Mouse (Mus musculus) lung, postnatal 4 days (tissue): Measurements from ENCODE around the gene Ube2j1.
A peak's percentile ranks its signal among the peaks of the same experiment; 100 is the strongest.
"Not testable (repeated sequence)": the region's sequence is repeated elsewhere in the genome, so short reads cannot be mapped to it uniquely, and the experiment has no call there.

Source experiments
- DNase-seq, 2 experiments: peaks; one replicate each; pipeline ENCODE4 v3.0.0; 2021

The Ube2j1 gene

GRCm38 (mm10) chr4:33031195-33031960 lies at the start of gene Ube2j1:
Gene Ube2j1 (plus strand): TSS chr4:33031416.
- DNase-seq, result peak; percentile 92 to 97

DNA sequence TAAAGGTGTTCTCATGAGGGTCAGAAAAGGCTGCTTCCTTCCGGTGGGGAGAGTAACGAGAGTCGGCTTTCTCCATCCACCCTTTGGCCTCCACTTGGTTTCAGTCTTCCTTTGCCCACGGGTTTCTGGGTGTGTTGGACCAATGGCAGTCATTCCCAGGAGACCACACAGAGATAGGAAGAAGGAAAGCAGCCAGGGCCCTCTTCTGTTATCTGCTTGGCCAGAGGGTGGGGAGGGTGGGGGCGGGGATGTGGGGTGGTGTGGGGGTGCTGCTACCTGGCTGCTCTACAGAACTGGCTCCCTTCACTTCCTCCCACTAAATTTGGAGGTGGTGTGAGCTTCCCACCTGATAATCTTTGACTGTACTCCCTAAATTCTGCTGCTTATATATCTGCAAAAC lies 49.6 kb upstream of the Ube2j1 start:
- DNase-seq, result no peak

- no peak for DNase-seq
Observed at GRCm38 (mm10) chr4:32982041-32982715, 49.0 kb upstream of the Ube2j1 start.

DNA sequence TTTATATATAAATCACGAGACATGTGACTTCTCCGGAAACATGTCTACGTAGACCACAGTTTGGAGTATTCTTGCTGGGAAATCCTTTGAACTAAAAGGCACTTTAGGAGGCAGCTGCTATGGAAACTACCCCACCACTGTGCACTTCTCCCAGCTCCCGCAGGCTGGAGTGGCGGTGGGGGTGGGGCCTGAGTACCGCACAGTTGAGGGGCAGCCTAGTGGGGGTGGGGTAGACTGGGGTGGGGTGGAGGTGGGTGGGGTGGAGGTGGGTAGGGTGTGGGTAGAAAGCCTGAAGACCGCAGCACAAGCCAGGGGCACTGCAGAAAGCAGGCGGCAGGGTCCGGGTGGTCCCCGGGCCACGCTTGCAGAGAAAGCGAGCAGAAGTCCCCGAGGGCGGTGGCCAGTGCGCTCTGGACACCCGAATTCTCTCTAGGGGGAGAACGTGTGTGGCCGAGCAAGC lies 48.5 kb upstream of the Ube2j1 start, which contains the start of gene Rragd:
Rragd (plus strand) TSS at position 322 of the 460 bp plus-strand sequence.
- no peak for DNase-seq

DNA sequence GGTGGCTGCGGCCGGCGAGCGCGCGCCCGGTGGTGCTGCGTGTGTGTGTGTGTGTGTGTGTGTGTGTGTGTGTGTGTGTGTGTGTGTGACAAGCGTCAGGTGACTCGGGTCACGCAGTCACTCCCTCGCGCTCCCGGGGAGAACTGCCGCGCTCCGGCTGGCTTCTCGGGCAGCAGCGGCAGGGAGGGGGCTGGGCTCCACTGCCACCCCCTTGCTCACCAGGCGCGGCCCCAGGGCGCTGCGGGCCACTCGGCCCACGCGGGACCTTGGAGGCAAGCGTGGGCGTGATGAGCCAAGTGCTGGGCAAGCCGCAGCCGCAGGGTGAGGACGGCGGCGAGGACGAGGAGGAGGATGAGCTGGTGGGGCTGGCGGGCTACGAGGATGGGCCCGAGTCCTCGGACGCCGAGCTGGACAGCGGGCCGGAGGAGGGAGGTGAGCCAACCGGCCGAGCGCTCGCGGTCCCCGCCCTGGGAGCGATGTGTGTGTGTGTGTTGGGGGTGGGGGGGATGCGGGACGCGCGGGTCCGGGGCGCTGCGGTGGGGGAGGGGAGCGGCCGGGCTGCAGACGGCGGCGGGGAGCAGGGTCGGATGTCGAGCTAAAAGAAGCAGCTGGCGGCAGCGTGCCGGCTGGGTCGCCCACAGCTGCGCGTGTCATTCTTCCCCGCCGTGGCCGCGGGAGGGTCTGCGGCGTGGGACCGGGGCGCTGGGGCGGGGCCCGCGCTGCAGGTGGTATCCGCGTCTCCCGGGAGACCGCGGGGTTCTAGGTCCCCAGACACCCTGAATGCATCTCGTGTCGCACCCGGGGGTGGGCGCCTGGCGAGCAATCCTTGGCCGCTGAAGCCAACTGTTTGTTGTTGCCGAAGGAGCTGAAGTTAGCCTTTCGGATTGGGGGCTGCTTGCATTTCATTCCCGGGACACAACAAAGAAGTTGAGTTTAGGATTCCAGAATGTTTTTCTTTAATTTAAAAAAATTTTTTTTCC lies 47.8 kb upstream of the Ube2j1 start:
- DNase-seq, result peak; percentile 51 to 68

DNA sequence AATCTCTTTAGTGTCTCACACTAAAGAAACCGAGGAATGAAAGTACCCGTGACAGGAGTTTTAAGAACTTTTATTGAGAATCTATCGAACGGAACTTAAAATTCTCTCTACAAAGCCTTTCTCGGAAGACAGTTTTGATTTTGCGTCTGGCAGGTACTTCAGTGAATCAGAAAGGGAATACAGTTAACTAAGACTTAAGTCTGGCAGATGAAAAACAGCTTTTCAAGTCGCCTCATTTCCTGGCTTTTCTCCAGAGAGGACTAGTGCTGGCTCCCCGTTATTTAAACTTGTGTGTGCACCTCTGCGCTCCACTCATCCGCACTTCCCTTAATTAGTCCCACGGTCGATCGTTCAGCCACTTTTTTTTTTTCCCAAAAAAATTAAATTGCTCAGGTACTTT lies 47.0 kb upstream of the Ube2j1 start:
- no peak for DNase-seq

- DNase-seq, result no peak
Observed at GRCm38 (mm10) chr4:32984801-32985675, 46.2 kb upstream of the Ube2j1 start.

DNA sequence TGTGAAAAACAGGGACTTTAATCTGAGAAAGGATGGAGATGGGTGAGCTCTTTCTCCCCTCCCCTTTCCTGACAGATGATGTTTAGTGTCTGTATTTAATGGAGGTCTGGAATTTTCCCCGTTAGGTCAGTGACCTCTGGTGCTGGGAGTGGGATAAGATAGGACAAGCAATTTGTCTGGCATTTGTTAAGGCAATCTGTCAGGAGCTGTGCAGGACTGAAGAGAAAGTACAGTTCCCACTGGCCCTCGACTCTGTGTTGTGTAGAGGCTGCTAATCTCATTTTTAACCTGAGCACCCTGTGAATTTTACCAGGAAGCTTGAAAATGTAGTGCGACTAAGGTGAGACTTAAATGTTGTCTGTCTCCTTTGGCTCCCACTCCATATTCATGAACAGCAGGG lies 45.5 kb upstream of the Ube2j1 start:
- DNase-seq, result no peak

DNA sequence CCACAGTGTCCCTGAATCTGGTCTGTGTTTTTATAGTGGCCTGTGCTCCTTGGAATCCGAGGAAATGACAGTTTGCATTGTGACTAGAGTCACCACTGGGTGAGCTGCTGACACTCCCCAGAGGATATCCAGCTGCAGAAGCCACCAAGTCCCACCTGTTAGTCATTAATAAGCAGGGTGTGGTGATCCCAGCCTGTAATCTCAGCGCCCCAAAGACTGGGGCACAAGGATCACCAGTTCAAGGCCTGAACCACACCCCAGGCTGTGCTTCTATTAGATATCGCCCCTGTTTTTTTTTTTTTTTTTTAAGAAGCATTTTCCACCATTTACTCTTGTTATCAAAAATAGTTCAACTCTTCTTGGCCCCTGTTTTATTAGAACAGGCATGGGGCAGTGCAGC lies 44.2 kb upstream of the Ube2j1 start:
- no peak for DNase-seq

GRCm38 (mm10) chr4:32989346-32989745 lies 41.9 kb upstream of the Ube2j1 start:
- DNase-seq, result no peak

GRCm38 (mm10) chr4:32994168-32994567 lies 37.0 kb upstream of the Ube2j1 start:
- DNase-seq, result no peak

- DNase-seq, result no peak
Observed at GRCm38 (mm10) chr4:32996083-32996482, 35.1 kb upstream of the Ube2j1 start.

DNA sequence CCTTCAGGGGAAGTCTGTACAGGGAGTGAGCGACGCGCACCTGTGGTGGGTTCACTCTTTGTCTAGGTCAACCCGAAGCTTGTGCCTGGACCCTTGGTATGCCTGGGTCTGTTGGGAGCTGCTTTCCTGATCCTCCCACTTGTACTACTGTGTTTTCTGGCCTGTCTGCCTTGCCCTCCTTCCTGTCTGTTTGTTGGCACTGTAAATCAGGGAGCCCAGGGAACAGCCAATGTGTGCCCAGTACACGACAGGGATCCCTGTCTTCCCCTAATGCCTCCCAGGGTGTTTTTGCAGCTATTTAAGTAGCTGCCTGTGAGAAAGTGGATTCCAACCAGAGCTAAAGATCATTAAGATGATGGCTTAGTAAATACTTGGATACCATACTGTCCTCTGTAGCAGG lies 33.6 kb upstream of the Ube2j1 start:
- no peak for DNase-seq

DNA sequence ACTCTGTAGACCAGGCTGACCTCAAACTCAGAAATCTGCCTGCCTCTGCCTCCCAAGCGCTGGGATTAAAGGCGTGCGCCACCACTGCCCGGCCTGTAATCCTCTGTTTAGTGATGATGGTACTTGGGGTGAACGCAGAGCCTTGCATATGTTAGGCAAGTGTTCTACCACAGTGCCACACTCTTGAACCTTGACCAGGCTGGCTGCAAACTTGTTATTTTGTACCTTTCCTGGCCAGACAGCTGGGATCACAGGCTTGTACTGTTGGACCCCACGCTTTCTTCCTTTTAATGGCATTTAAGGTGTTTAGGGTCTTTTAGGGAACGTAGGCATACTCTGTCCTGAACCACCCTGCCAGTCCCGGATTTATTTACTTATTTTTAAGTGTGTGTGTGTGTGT lies 32.2 kb upstream of the Ube2j1 start:
- no peak for DNase-seq

- no peak for DNase-seq
Observed at GRCm38 (mm10) chr4:33002081-33002480, 29.1 kb upstream of the Ube2j1 start.

GRCm38 (mm10) chr4:33005595-33006470 lies 25.4 kb upstream of the Ube2j1 start:
- DNase-seq, result not testable (repeated sequence)

GRCm38 (mm10) chr4:33006844-33007243 lies 24.4 kb upstream of the Ube2j1 start:
- no peak for DNase-seq

DNA sequence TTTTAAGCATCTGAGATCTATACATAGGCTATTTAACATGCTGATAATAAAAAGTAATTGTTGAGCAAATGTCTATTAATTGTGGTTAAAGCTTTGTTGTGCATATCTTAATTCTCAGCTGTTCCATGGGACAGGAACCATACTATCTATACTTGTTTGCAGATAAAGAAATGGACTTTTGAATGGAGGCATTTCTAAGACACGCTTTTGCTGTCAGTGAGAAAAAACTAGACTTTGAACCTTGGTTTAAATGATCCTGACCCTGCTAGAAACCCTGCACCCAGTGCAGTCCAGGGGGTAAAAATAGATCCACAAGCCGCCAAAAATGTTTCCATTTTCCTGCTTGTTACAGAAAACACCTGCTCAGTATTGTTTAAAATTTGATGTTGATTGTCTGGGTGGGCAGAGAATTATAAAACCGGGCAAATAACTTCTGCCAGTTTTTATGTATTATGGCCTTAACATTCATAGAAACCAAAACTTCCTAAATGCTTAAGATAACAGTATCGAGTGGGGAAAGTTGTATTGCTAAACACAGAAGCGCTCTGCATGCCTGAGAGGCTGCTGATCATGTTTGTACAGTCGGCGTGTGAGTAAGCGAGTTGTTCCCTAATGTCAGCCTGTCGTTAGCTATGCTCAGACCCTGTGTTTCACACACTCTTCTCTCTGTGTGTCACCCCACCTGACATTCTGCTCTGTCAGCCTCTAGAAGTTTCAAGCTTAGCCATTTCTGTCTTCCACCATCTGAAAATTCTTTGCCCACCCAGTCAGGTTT lies 23.6 kb upstream of the Ube2j1 start:
- DNase-seq, result no peak

DNA sequence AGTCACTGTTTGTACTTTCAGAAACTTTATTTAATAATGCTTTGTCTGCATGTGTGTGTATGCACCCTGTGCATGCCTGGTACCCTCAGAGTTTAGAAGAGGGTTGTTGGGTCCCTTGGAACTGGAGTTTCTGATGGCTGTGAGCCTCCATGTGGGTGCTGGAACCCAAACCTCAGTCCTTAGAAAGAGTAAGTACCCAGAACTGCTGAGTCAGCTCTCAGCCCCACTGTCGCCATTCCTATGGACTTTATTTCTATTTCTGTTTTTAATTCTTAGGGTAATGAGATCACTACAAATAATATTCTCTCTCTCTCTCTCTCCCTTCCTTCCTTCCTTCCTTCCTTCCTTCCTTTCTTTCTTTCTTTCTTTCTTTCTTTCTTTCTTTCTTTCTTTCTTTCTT lies 21.1 kb upstream of the Ube2j1 start:
- DNase-seq, result no peak

GRCm38 (mm10) chr4:33012484-33012883 lies 18.7 kb upstream of the Ube2j1 start:
- no peak for DNase-seq
